ENCODE assay signal across 19 mouse cellular contexts in genomic region chr11:22863581-22863980, GRCm38 (mm10).
"Had no signal": no experiment of that assay in that cellular context is flagged by ENCODE, and none has a peak within 500 bp of the region (broad histone marks: within the 10 kb centered on the region; RNA-seq: fewer than 3 reads in every experiment).

No protein-coding gene starts in this region.

- DNase-seq: liver, postnatal 0 days; lung, adult 2 months; lung, postnatal 14 days; lung, postnatal 36 days; right cerebral cortex, adult 18-20 months; right cerebral cortex, postnatal 25 days; right cerebral cortex, postnatal 4 days; spleen, adult 18-20 months; thymus, adult 18-20 months; thymus, postnatal 14 days; thymus, postnatal 36 days had no signal

- H3K9me3 ChIP-seq: lung, embryonic 15.5 days; megakaryocyte, embryonic 14.5 days; midbrain, embryonic 13.5 days; midbrain, embryonic 15.5 days; neural tube, embryonic 12.5 days had no signal

- H3K27ac ChIP-seq: lung, embryonic 15.5 days; macrophage; midbrain, embryonic 13.5 days; midbrain, embryonic 15.5 days; neural tube, embryonic 12.5 days had no signal

- H3K9ac ChIP-seq: liver, postnatal 0 days; lung, embryonic 15.5 days; midbrain, embryonic 13.5 days; midbrain, embryonic 15.5 days; neural tube, embryonic 12.5 days had no signal

- H3K4me3 ChIP-seq: lung, embryonic 15.5 days; megakaryocyte, embryonic 14.5 days; midbrain, embryonic 13.5 days; midbrain, embryonic 15.5 days; neural tube, embryonic 12.5 days had no signal

- ATAC-seq: liver, postnatal 0 days; lung, postnatal 0 days; midbrain, embryonic 13.5 days; midbrain, embryonic 15.5 days had no signal

- H3K36me3 ChIP-seq: lung, embryonic 15.5 days; midbrain, embryonic 13.5 days; midbrain, embryonic 15.5 days; neural tube, embryonic 12.5 days had no signal

- H3K4me2 ChIP-seq: lung, embryonic 15.5 days; midbrain, embryonic 11.5 days; midbrain, embryonic 13.5 days; midbrain, embryonic 15.5 days; neural tube, embryonic 12.5 days had no signal
